16 mouse cellular contexts compared by ENCODE assay signal in the genomic region with DNA sequence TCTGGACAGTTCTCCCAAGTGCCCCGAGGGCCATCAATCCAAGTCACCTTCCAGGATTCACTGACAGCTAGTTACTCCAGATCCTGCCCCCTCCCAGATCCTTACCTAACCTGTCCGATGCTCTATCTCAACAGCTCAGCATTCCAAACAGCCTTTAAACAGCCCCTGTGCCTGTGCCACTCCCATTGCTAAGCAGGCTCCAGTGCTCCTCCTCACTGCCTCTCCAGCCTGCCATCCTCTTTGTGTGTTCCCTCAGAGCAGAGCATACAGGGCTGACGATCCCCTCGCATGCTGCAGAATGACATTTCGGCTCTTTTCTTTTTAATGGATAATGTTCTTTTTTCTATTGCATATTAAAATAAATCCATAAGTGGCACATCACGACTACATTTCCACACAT. TPM values are rescaled to one million over a fixed set of nuclear protein-coding genes. Genes with fewer than 3 reads are reported as not detected.
DNase-seq lines count a peak whose midpoint lies in the region; ATAC-seq lines count a peak whose summit lies in the region.
"Had no signal": no experiment of that assay in that cellular context is flagged by ENCODE, and none has a peak within 500 bp of the region (broad histone marks: within the 10 kb centered on the region; RNA-seq: fewer than 3 reads in every experiment).

No protein-coding gene starts in this region.

- no peak overlapping the region for H3K9ac ChIP-seq in heart, embryonic 12.5 days
- no peak overlapping the region for H3K9ac ChIP-seq in hindbrain, embryonic 13.5 days
- no peak overlapping the region; the same call in 1 of the 2 replicates for H3K9ac ChIP-seq in hindbrain, embryonic 14.5 days
- H3K9ac ChIP-seq in neural tube, embryonic 12.5 days, result no peak overlapping the region
- H3K9ac ChIP-seq: liver, embryonic 13.5 days had no signal

- no peak for DNase-seq in heart, postnatal 25 days (ENCODE audit: low spot score)
- no peak for DNase-seq in hindbrain, embryonic 14.5 days (ENCODE audit: low spot score)
- DNase-seq in neural tube, embryonic 10.5 days (ENCODE audit: extremely low spot score, low spot score), result no peak
- DNase-seq: cerebellum, adult 9-10 months; heart, adult 18-20 months; kidney, adult 18-20 months; kidney, postnatal 14 days; liver, embryonic 13.5 days; thymus, postnatal 25 days had no signal

- H3K4me3 ChIP-seq in heart, embryonic 12.5 days, result no peak overlapping the region
- no peak overlapping the region for H3K4me3 ChIP-seq in hindbrain, embryonic 13.5 days
- no peak overlapping the region for H3K4me3 ChIP-seq in hindbrain, embryonic 14.5 days (replicated peaks; ENCODE audit: low read length)
- no peak overlapping the region for H3K4me3 ChIP-seq in neural tube, embryonic 12.5 days
- H3K4me3 ChIP-seq: liver, embryonic 13.5 days had no signal

- 31% methylated on average over 6 of the region's 6 CpGs for WGBS in heart, embryonic 12.5 days
- WGBS in hindbrain, embryonic 13.5 days, result 58% methylated on average over 6 of the region's 6 CpGs
- 58% methylated on average over 6 of the region's 6 CpGs for WGBS in hindbrain, embryonic 14.5 days
- WGBS in neural tube, embryonic 12.5 days, result 60% methylated on average over 6 of the region's 6 CpGs

- intact Hi-C loops in heart, postnatal 25 days (cut with DNase I), result loop anchor here (2.0 kb wide), 1 partner anchor 15 kb away; no protein-coding TSS in a partner anchor

- peak overlapping the region; percentile 44 for H3K4me2 ChIP-seq in heart, embryonic 12.5 days
- no peak overlapping the region for H3K4me2 ChIP-seq in hindbrain, embryonic 13.5 days
- H3K4me2 ChIP-seq in hindbrain, embryonic 14.5 days (replicated peaks), result no peak overlapping the region
- no peak overlapping the region for H3K4me2 ChIP-seq in neural tube, embryonic 12.5 days (replicated peaks)
- H3K4me2 ChIP-seq: liver, embryonic 13.5 days had no signal

- no peaks in the 10 kb centered on the region for H3K36me3 ChIP-seq in heart, embryonic 12.5 days
- H3K36me3 ChIP-seq in hindbrain, embryonic 13.5 days, result no peaks in the 10 kb centered on the region
- no peaks in the 10 kb centered on the region for H3K36me3 ChIP-seq in hindbrain, embryonic 14.5 days (replicated peaks; ENCODE audit: control insufficient read depth, insufficient read depth)
- H3K36me3 ChIP-seq in neural tube, embryonic 12.5 days, result no peaks in the 10 kb centered on the region
- H3K36me3 ChIP-seq: G1E; liver, embryonic 13.5 days had no signal

- no peaks in the 10 kb centered on the region for H3K27me3 ChIP-seq in heart, embryonic 12.5 days (replicated peaks)
- H3K27me3 ChIP-seq in hindbrain, embryonic 13.5 days, result no peaks in the 10 kb centered on the region
- H3K27me3 ChIP-seq in hindbrain, embryonic 14.5 days (ENCODE audit: control insufficient read depth, insufficient read depth, low read length), result no peaks in the 10 kb centered on the region
- no peaks in the 10 kb centered on the region for H3K27me3 ChIP-seq in neural tube, embryonic 12.5 days (replicated peaks)
- H3K27me3 ChIP-seq: liver, embryonic 13.5 days had no signal

- H3K4me1 ChIP-seq in heart, embryonic 12.5 days (replicated peaks), result peaks cover 68% of the 10 kb centered on the region
- peaks cover 48% of the 10 kb centered on the region for H3K4me1 ChIP-seq in hindbrain, embryonic 13.5 days (replicated peaks)
- H3K4me1 ChIP-seq in hindbrain, embryonic 14.5 days (replicated peaks; ENCODE audit: control insufficient read depth, insufficient read depth, low read length), result peaks cover 21% of the 10 kb centered on the region; the same call in 1 of the 2 replicates
- H3K4me1 ChIP-seq in neural tube, embryonic 12.5 days, result peaks cover 20% of the 10 kb centered on the region

- no peaks in the 10 kb centered on the region for H3K9me3 ChIP-seq in heart, embryonic 12.5 days (replicated peaks)
- no peaks in the 10 kb centered on the region for H3K9me3 ChIP-seq in hindbrain, embryonic 13.5 days
- no peaks in the 10 kb centered on the region for H3K9me3 ChIP-seq in hindbrain, embryonic 14.5 days (ENCODE audit: control insufficient read depth, low read length)
- H3K9me3 ChIP-seq in neural tube, embryonic 12.5 days, result no peaks in the 10 kb centered on the region
- H3K9me3 ChIP-seq: liver, embryonic 13.5 days had no signal

- peak overlapping the region; percentile 18; the same call in 1 of the 2 replicates for H3K27ac ChIP-seq in heart, embryonic 12.5 days (ENCODE audit: poor library complexity, severe bottlenecking)
- H3K27ac ChIP-seq in hindbrain, embryonic 13.5 days, result peak overlapping the region; percentile 24; the same call in 1 of the 2 replicates
- H3K27ac ChIP-seq in hindbrain, embryonic 14.5 days, result no peak overlapping the region
- no peak overlapping the region for H3K27ac ChIP-seq in neural tube, embryonic 12.5 days
- H3K27ac ChIP-seq: liver, embryonic 13.5 days had no signal

- ATAC-seq in heart, embryonic 12.5 days (ENCODE audit: insufficient number of reproducible peaks, low FRiP score), result peak; percentile 9; the same call in 1 of the 2 replicates
- no peak for ATAC-seq in hindbrain, embryonic 13.5 days (ENCODE audit: low FRiP score)
- ATAC-seq in hindbrain, embryonic 14.5 days (ENCODE audit: low FRiP score), result no peak
- ATAC-seq in neural tube, embryonic 12.5 days (ENCODE audit: low FRiP score, low read depth), result peak; percentile 15; the same call in 1 of the 2 replicates
- ATAC-seq in megakaryocyte-erythroid progenitor cell, adult 5-6 weeks (replicated peaks; ENCODE audit: low FRiP score, low TSS enrichment, poor library complexity, severe bottlenecking), result no peak
- ATAC-seq: CD4-positive, CD25-positive, alpha-beta regulatory T cell, adult 4 months; lung, postnatal 0 days had no signal

RNA-seq across cellular contexts. Expression of a gene that starts 17.0 kb away (rescaled TPM):
- 11.6 and 12.0 TPM in 2 replicates for polyA plus RNA-seq in heart, embryonic 12.5 days (2016; fragmentation: Nextera tagmentation; extraction: Ambion mirVana)
- total RNA-seq in heart, postnatal 25 days (2021), result 10 to 100 TPM; 16.0 to 19.5 TPM
- polyA plus RNA-seq in hindbrain, embryonic 13.5 days (2015; fragmentation: Nextera tagmentation; extraction: Ambion mirVana), result 4.2 and 4.9 TPM in 2 replicates
- 7.5 and 8.7 TPM in 2 replicates for polyA plus RNA-seq in hindbrain, embryonic 14.5 days (2014; fragmentation: Nextera tagmentation; extraction: Ambion mirVana)
- 4.6 and 5.3 TPM in 2 replicates for polyA plus RNA-seq in neural tube, embryonic 12.5 days (2016; fragmentation: Nextera tagmentation; extraction: Ambion mirVana)
- total RNA-seq in megakaryocyte-erythroid progenitor cell, adult 5-6 weeks (2014; fragmentation: Nextera tagmentation), result 0.25 and 0.92 TPM in 2 replicates
- total RNA-seq in megakaryocyte-erythroid progenitor cell, adult 5-6 weeks (2017), result 0.42 TPM in 1 of 2 replicates, not detected in the other
- polyA plus RNA-seq: G1E had no signal

RNA-seq across cellular contexts. Expression of a gene that starts 17.1 kb away (rescaled TPM):
- 7.0 and 8.0 TPM in 2 replicates for polyA plus RNA-seq in heart, embryonic 12.5 days (2016; fragmentation: Nextera tagmentation; extraction: Ambion mirVana)
- total RNA-seq in heart, postnatal 25 days (2021), result 1 to 10 TPM; 3.1 to 3.8 TPM
- polyA plus RNA-seq in hindbrain, embryonic 13.5 days (2015; fragmentation: Nextera tagmentation; extraction: Ambion mirVana), result 13.2 and 13.4 TPM in 2 replicates
- 16.1 and 17.5 TPM in 2 replicates for polyA plus RNA-seq in hindbrain, embryonic 14.5 days (2014; fragmentation: Nextera tagmentation; extraction: Ambion mirVana)
- polyA plus RNA-seq in neural tube, embryonic 12.5 days (2016; fragmentation: Nextera tagmentation; extraction: Ambion mirVana), result 9.2 and 11.1 TPM in 2 replicates
- total RNA-seq in megakaryocyte-erythroid progenitor cell, adult 5-6 weeks (2014; fragmentation: Nextera tagmentation), result not detected in 2 replicates
- total RNA-seq in megakaryocyte-erythroid progenitor cell, adult 5-6 weeks (2017), result not detected in 2 replicates
- polyA plus RNA-seq: CD4-positive, CD25-positive, alpha-beta regulatory T cell, adult 4 months; G1E had no signal

Comparison
In these comparisons a context has a peak if more than half of its experiments do, and no peak if none do; other contexts are left out.
1. H3K27ac ChIP-seq: peak in heart, embryonic 12.5 days (single experiment) and hindbrain, embryonic 13.5 days (single experiment); none in hindbrain, embryonic 14.5 days (single experiment) and neural tube, embryonic 12.5 days (single experiment).
2. ATAC-seq: peak in heart, embryonic 12.5 days (single experiment) and neural tube, embryonic 12.5 days (single experiment); none in hindbrain, embryonic 13.5 days (single experiment), hindbrain, embryonic 14.5 days (single experiment) and megakaryocyte-erythroid progenitor cell, adult 5-6 weeks (single experiment).